Mouse (Mus musculus): Measurements from ENCODE around the gene Acpp. TPM values are rescaled to one million over a fixed set of nuclear protein-coding genes. Genes with fewer than 3 reads are reported as not detected.

Gene Acpp
- polyA plus RNA-seq, 1 experiment = 5.1 TPM

- no peak for DNase-seq (ENCODE audit: low spot score)
These were observed 32.0 kb downstream of the Acpp start for GRCm38 (mm10) chr9:104305333-104306111.

- no peak for DNase-seq (ENCODE audit: low spot score)
These were observed 32.7 kb downstream of the Acpp start for GRCm38 (mm10) chr9:104304800-104305199.

- DNase-seq (ENCODE audit: low spot score) = no peak
These were observed 33.2 kb downstream of the Acpp start for GRCm38 (mm10) chr9:104304376-104304775.

- no peak for DNase-seq (ENCODE audit: low spot score)
These were observed 37.0 kb downstream of the Acpp start for GRCm38 (mm10) chr9:104300569-104300968.

GRCm38 (mm10) chr9:104297041-104297440 is 40.5 kb downstream of the Acpp start:
- DNase-seq (ENCODE audit: low spot score) = no peak

GRCm38 (mm10) chr9:104284934-104285333 is 52.6 kb downstream of the Acpp start:
- DNase-seq (ENCODE audit: low spot score) = no peak

- no peak for DNase-seq (ENCODE audit: low spot score)
These were observed 55.0 kb downstream of the Acpp start for GRCm38 (mm10) chr9:104282536-104282935.

GRCm38 (mm10) chr9:104281737-104282136 is 55.8 kb downstream of the Acpp start:
- DNase-seq (ENCODE audit: low spot score) = no peak

- DNase-seq (ENCODE audit: low spot score) = no peak
These were observed 56.6 kb downstream of the Acpp start for GRCm38 (mm10) chr9:104280725-104281495.

GRCm38 (mm10) chr9:104277528-104278162 is 59.9 kb downstream of the Acpp start:
- DNase-seq (ENCODE audit: low spot score) = no peak

- DNase-seq (ENCODE audit: low spot score) = no peak
These were observed 62.3 kb downstream of the Acpp start for GRCm38 (mm10) chr9:104275084-104275785.

- no peak for DNase-seq (ENCODE audit: low spot score)
These were observed 65.5 kb downstream of the Acpp start for GRCm38 (mm10) chr9:104272057-104272456.

- DNase-seq (ENCODE audit: low spot score) = no peak
These were observed 65.9 kb downstream of the Acpp start for GRCm38 (mm10) chr9:104271642-104272041.

- no peak for DNase-seq (ENCODE audit: low spot score)
These were observed 67.6 kb downstream of the Acpp start for GRCm38 (mm10) chr9:104269944-104270343.

GRCm38 (mm10) chr9:104269349-104269871 is 68.1 kb downstream of the Acpp start:
- DNase-seq (ENCODE audit: low spot score) = no peak

GRCm38 (mm10) chr9:104264567-104264966 is 73.0 kb downstream of the Acpp start:
- no peak for DNase-seq (ENCODE audit: low spot score)

GRCm38 (mm10) chr9:104262823-104263352 is 74.7 kb downstream of the Acpp start, which contains the start of gene Dnajc13:
TSS of gene Dnajc13 (minus strand) at chr9:104262930.
- peak; percentile 96 for DNase-seq (ENCODE audit: low spot score)

- DNase-seq (ENCODE audit: low spot score) = no peak
These were observed 75.4 kb downstream of the Acpp start for GRCm38 (mm10) chr9:104262016-104262762.

GRCm38 (mm10) chr9:104260306-104260705 is 77.2 kb downstream of the Acpp start:
- no peak for DNase-seq (ENCODE audit: low spot score)

GRCm38 (mm10) chr9:104256085-104256484 is 81.5 kb downstream of the Acpp start:
- DNase-seq (ENCODE audit: low spot score) = no peak

Measured in urinary bladder, adult 2 months (tissue).